Comparison of ENCODE assay signal across 9 mouse cellular contexts in genomic region chr3:98226988-98227610, GRCm38 (mm10). TPM values are rescaled to one million over a fixed set of nuclear protein-coding genes. Genes with fewer than 3 reads are reported as not detected.
DNase-seq lines count a peak whose midpoint lies in the region; ATAC-seq and TF ChIP-seq lines count a peak whose summit lies in the region.
"Had no signal": no experiment of that assay in that cellular context is flagged by ENCODE, and none has a peak within 500 bp of the region (broad histone marks: within the 10 kb centered on the region; RNA-seq: fewer than 3 reads in every experiment).

No protein-coding gene starts in this region.

- TF ChIP-seq POLR2A in MEL (IDR thresholded peaks at IDR 0.05; ENCODE audit: control insufficient read depth in 1 of 2, insufficient read depth in 1 of 2, low read depth in 1 of 2, low read length in 2 of 2, poor library complexity in 1 of 2), result peak in 1 of 2 experiments; percentile 44; a peak in 1 of 4 replicates

- H3K9ac ChIP-seq in MEL (ENCODE audit: control insufficient read depth, low read depth, low read length, poor library complexity, severe bottlenecking), result peak overlapping the region; percentile 65
- no peak overlapping the region for H3K9ac ChIP-seq in forebrain, embryonic 16.5 days (replicated peaks; ENCODE audit: low read depth, low read length)
- H3K9ac ChIP-seq: limb, embryonic 15.5 days had no signal

- H3K27ac ChIP-seq in MEL (ENCODE audit: control insufficient read depth, low read depth, low read length), result peak overlapping the region; percentile 30
- H3K27ac ChIP-seq in forebrain, embryonic 16.5 days (ENCODE audit: low read length), result no peak overlapping the region
- H3K27ac ChIP-seq in hindbrain, embryonic 10.5 days, result no peak overlapping the region
- H3K27ac ChIP-seq: limb, embryonic 15.5 days had no signal

- no peaks in the 10 kb centered on the region for H3K9me3 ChIP-seq in MEL (replicated peaks; ENCODE audit: insufficient read depth, low read length)
- no peaks in the 10 kb centered on the region for H3K9me3 ChIP-seq in forebrain, embryonic 16.5 days (ENCODE audit: control insufficient read depth, low read length)
- no peaks in the 10 kb centered on the region for H3K9me3 ChIP-seq in hindbrain, embryonic 10.5 days
- H3K9me3 ChIP-seq: limb, embryonic 15.5 days had no signal

- WGBS in forebrain, embryonic 16.5 days, result 35% methylated on average over 19 of the region's 19 CpGs
- 36% methylated on average over 19 of the region's 19 CpGs for WGBS in hindbrain, embryonic 10.5 days

- H3K4me2 ChIP-seq in forebrain, embryonic 16.5 days (ENCODE audit: low read length), result no peak overlapping the region
- H3K4me2 ChIP-seq: limb, embryonic 15.5 days had no signal

- H3K36me3 ChIP-seq in MEL (ENCODE audit: control insufficient read depth in 1 of 2, insufficient read depth in 2 of 2, low read length in 2 of 2), result no peaks in the 10 kb centered on the region
- no peaks in the 10 kb centered on the region for H3K36me3 ChIP-seq in forebrain, embryonic 16.5 days (ENCODE audit: control insufficient read depth, insufficient read depth)
- H3K36me3 ChIP-seq in hindbrain, embryonic 10.5 days, result no peaks in the 10 kb centered on the region
- H3K36me3 ChIP-seq: limb, embryonic 15.5 days had no signal

- no peak for TF ChIP-seq EP300 in MEL (IDR thresholded peaks at IDR 0.05; ENCODE audit: low read depth in 1 of 2, low read length in 2 of 2)

- peak; percentile 82 for TF ChIP-seq RAD21 in MEL (IDR thresholded peaks at IDR 0.05; ENCODE audit: low read depth, low read length)

- H3K4me1 ChIP-seq in MEL (ENCODE audit: control insufficient read depth in 1 of 2, insufficient read depth in 2 of 2, low read length in 2 of 2), result peaks cover 0 to 5% of the 10 kb centered on the region in 2 experiments; a peak in 1 of 4 replicates
- 0 out of 2 replicates have a peak, but pooled peaks cover 3% of the 10 kb centered on the region for H3K4me1 ChIP-seq in forebrain, embryonic 16.5 days (replicated peaks; ENCODE audit: control insufficient read depth, insufficient read depth, low read length)
- peaks cover 4% of the 10 kb centered on the region; the same call in 1 of the 2 replicates for H3K4me1 ChIP-seq in hindbrain, embryonic 10.5 days (replicated peaks)
- H3K4me1 ChIP-seq: limb, embryonic 15.5 days had no signal

- peak; percentile 90 for DNase-seq in MEL (ENCODE audit: low read depth, low spot score)
- peak; percentile 33 for DNase-seq in cerebellum, adult 11-12 months
- DNase-seq in hindbrain, embryonic 10.5 days (ENCODE audit: low spot score), result peak; percentile 86
- DNase-seq in layer of hippocampus, adult 9-10 months (ENCODE audit: low spot score), result peak; percentile 61
- peak; percentile 85 for DNase-seq in lung, postnatal 36 days
- peak; percentile 49 for DNase-seq in retina, postnatal 7 days (ENCODE audit: low read depth, low spot score)
- DNase-seq in thymus, postnatal 4 days, result peak; percentile 89

- no peaks in the 10 kb centered on the region for H3K79me2 ChIP-seq in MEL (ENCODE audit: control insufficient read depth, insufficient read depth, low read length, poor library complexity)

- TF ChIP-seq CTCF in MEL (IDR thresholded peaks at IDR 0.05 in 2 of 3, conservative IDR thresholded peaks at IDR 0.05 in 1 of 3; ENCODE audit: control insufficient read depth in 1 of 3, insufficient read depth in 1 of 3, low read depth in 2 of 3, low read length in 3 of 3, poor library complexity in 1 of 3, severe bottlenecking in 1 of 3), result peak; percentile 79 to 99 (median 93)

- peak; percentile 74 for ATAC-seq in forebrain, embryonic 16.5 days

- no peaks in the 10 kb centered on the region for H3K27me3 ChIP-seq in MEL (ENCODE audit: control insufficient read depth in 1 of 2, insufficient read depth in 2 of 2, low read length in 2 of 2)
- H3K27me3 ChIP-seq in forebrain, embryonic 16.5 days (replicated peaks; ENCODE audit: control insufficient read depth, insufficient read depth, low read length), result no peaks in the 10 kb centered on the region
- H3K27me3 ChIP-seq in hindbrain, embryonic 10.5 days (ENCODE audit: insufficient read depth, poor library complexity, severe bottlenecking), result peaks cover 16% of the 10 kb centered on the region
- H3K27me3 ChIP-seq: limb, embryonic 15.5 days had no signal

- peak overlapping the region; percentile 34 to 45 for H3K4me3 ChIP-seq in MEL (ENCODE audit: control insufficient read depth in 1 of 2, insufficient read depth in 1 of 2, low read depth in 2 of 2, low read length in 2 of 2)
- H3K4me3 ChIP-seq in forebrain, embryonic 16.5 days (replicated peaks; ENCODE audit: low read length), result no peak overlapping the region
- H3K4me3 ChIP-seq in hindbrain, embryonic 10.5 days, result no peak overlapping the region
- H3K4me3 ChIP-seq: limb, embryonic 15.5 days had no signal

TF ChIP-seq in MEL, 35 proteins besides CTCF, POLR2A, EP300 and RAD21:
- TF ChIP-seq HCFC1 (IDR thresholded peaks at IDR 0.05; ENCODE audit: low read depth, low read length) (peak; percentile 54), GABPA (IDR thresholded peaks at IDR 0.05; ENCODE audit: low read depth, low read length) (no peak), MYB (IDR thresholded peaks at IDR 0.05; ENCODE audit: low read depth, low read length) (no peak), SIN3A (IDR thresholded peaks at IDR 0.05; ENCODE audit: low read length) (peak; percentile 45; the same call in 1 of the 2 replicates), SMC3 (IDR thresholded peaks at IDR 0.05; ENCODE audit: low read depth, low read length) (peak; percentile 99), MAX (IDR thresholded peaks at IDR 0.05; ENCODE audit: low read length) (peak; percentile 57; the same call in 1 of the 2 replicates), NRF1 (IDR thresholded peaks at IDR 0.05; ENCODE audit: insufficient read depth, low read depth, low read length, poor library complexity, severe bottlenecking) (0 out of 2 replicates have a peak, but pooled peaks have one; percentile 9), ZC3H11A (IDR thresholded peaks at IDR 0.05; ENCODE audit: low read depth, low read length) (peak; percentile 90), ELF1 (IDR thresholded peaks at IDR 0.05; ENCODE audit: low read depth, low read length) (peak; percentile 38; the same call in 1 of the 2 replicates), USF1 (IDR thresholded peaks at IDR 0.05; ENCODE audit: low read depth, low read length) (no peak), CHD1 (IDR thresholded peaks at IDR 0.05; ENCODE audit: low read depth, low read length) (no peak), MYC (IDR thresholded peaks at IDR 0.05; ENCODE audit: low read depth, low read length) (peak; percentile 78), GATA1 (IDR thresholded peaks at IDR 0.05; ENCODE audit: low read depth, low read length) (no peak), USF2 (IDR thresholded peaks at IDR 0.05; ENCODE audit: borderline replicate concordance in 1 of 2, insufficient read depth in 1 of 2, low read depth in 1 of 2, low read length in 2 of 2) (no peak), KAT2A (conservative IDR thresholded peaks at IDR 0.05; ENCODE audit: low read depth, low read length) (no peak)
TF ChIP-seq in MEL: peak in this region for 8.

RNA-seq across cellular contexts. Expression of gene Reg4, which starts 5.1 kb away (rescaled TPM):
- not detected in 2 replicates for total RNA-seq in MEL (2012; rRNA removed)
- not detected for polyA plus RNA-seq in MEL (2012; ENCODE audit: insufficient read depth in 1 of 2, insufficient read length in 2 of 2, low read depth in 1 of 2, low replicate concordance in 2 of 2, missing spikeins in 1 of 2)
- not detected in 2 replicates for polyA plus RNA-seq in forebrain, embryonic 16.5 days (2015; fragmentation: Nextera tagmentation; extraction: Ambion mirVana)
- polyA plus RNA-seq in hindbrain, embryonic 10.5 days (2016; fragmentation: Nextera tagmentation; extraction: Ambion mirVana), result not detected in 2 replicates
- polyA plus RNA-seq: limb, embryonic 15.5 days had no signal

RNA-seq across cellular contexts. Expression of gene Hmgcs2, which starts 53.1 kb away (rescaled TPM):
- 0.12 and 0.20 TPM in 2 replicates for total RNA-seq in MEL (2012; rRNA removed)
- under 1 TPM in 1 of 2 experiments, not detected in 1; 0.81 TPM for polyA plus RNA-seq in MEL (2012; ENCODE audit: insufficient read depth in 1 of 2, insufficient read length in 2 of 2, low read depth in 1 of 2, low replicate concordance in 2 of 2, missing spikeins in 1 of 2)
- polyA plus RNA-seq in forebrain, embryonic 16.5 days (2015; fragmentation: Nextera tagmentation; extraction: Ambion mirVana), result 10.8 and 12.8 TPM in 2 replicates
- polyA plus RNA-seq in hindbrain, embryonic 10.5 days (2016; fragmentation: Nextera tagmentation; extraction: Ambion mirVana), result 2.2 and 3.8 TPM in 2 replicates

Comparison
In these comparisons a context has a peak if more than half of its experiments do, and no peak if none do; other contexts are left out.
1. DNase-seq: peak in every context shown above with its lines; median percentile 90 in MEL; 89 in thymus, postnatal 4 days; 86 in hindbrain, embryonic 10.5 days; 85 in lung, postnatal 36 days; 61 in layer of hippocampus, adult 9-10 months; 49 in retina, postnatal 7 days; 33 in cerebellum, adult 11-12 months.
2. H3K4me3 ChIP-seq: peak in MEL (2 of 2); none in forebrain, embryonic 16.5 days (single experiment) and hindbrain, embryonic 10.5 days (single experiment).